Mouse (Mus musculus) heart, postnatal 0 days (tissue): Measurements from ENCODE around the gene Nfic.

Source experiments
- CTCF ChIP-seq: IDR thresholded peaks from 2 replicates; pipeline ENCODE4 v1.5.1; 2016; ENCODE audit warnings: antibody characterized with exemption, control low read depth, low read depth
- EP300 ChIP-seq: IDR thresholded peaks from 2 replicates; pipeline ENCODE4 v1.6.1; 2016; ENCODE audit warnings: antibody characterized with exemption, low read depth

DNA sequence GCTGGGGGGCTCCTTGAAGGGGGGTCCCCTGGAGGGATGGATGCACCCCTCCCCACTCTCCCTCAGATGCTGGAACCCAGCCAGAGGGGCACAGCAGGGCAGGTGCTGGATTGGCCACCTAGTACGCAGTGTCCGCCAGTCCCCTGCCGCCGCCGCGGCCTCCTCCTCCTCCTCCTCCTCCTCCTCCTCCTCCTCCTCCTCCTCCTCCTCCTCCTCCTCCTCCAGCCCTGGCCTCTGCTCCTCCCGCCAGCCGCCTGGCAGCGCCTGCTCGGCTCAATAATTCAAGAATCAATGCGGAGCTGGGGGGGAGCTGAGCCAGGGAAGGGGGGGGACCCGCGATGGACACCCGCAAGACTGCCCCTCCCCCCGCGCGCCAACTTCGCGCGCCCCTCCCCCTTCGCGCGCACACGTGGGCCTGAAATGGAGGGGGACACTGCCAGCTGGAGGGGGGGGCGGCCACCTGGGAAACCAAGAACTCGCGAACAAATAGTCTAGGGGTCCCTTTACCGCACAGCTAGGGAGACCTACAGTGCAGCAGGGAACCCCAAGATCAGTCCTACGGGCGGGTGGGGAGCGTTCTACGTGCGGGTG lies 29.3 kb downstream of the Nfic start:
- TF ChIP-seq CTCF (no peak), EP300 (no peak)
